Mouse (Mus musculus): Measurements from ENCODE around the gene Foxred2. TPM values are rescaled to one million over a fixed set of nuclear protein-coding genes. Genes with fewer than 3 reads are reported as not detected.

The Foxred2 gene
- polyA plus RNA-seq, 1 experiment, result 4.8 TPM

DNA sequence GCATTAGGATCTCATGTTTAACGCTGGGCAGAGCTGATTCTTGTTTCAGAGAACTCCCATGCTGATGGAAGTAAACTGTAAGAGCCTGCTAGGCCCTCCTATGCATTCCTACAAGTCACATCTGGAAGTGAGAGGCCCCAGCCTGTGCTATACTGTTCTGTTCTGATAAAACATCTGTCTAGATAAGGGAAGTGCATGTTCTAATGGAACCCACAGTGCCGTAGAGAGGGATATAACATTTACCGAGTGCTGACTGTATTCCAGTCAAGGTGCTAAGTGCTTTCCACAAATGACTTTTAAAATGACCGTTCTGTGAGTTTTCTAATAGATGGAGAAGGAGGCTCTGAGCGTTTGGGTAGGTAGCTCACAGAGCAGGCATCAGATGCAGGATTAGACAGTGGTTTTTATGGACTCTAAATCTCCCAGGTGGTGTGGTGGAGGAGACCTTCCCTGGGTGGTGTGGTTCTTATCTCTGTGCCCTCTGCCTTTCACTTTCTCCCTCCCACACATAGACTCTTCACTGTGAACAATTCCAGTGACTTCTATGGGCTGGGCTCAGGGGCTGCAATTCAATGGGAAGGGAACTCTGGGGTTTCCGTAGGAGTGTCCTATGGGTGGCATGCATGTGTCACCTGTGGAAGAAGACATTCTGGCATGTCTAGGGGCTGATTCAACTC is 17.8 kb upstream of the Foxred2 start:
- Histone ChIP-seq H3K79me2 (ENCODE audit: control insufficient read depth, insufficient read depth) (peaks cover 13% of the 10 kb centered on the region), H3ac (ENCODE audit: control insufficient read depth, insufficient read length) (no peak overlapping the region), H3K36me3 (ENCODE audit: control insufficient read depth, insufficient read depth) (no peaks in the 10 kb centered on the region), H3K27me3 (ENCODE audit: control insufficient read depth, insufficient read depth, insufficient read length) (peaks cover 21% of the 10 kb centered on the region), H3K4me3 (no peak overlapping the region), H3K4me2 (ENCODE audit: low read depth) (no peak overlapping the region)
- TF ChIP-seq USF1 (IDR thresholded peaks at IDR 0.05; ENCODE audit: low read depth), result no peak
- no peak for TF ChIP-seq REST (IDR thresholded peaks at IDR 0.05; ENCODE audit: insufficient read depth, insufficient read length)
- TF ChIP-seq SRF (IDR thresholded peaks at IDR 0.05; ENCODE audit: control insufficient read depth, insufficient read length, low read depth), result no peak
- TF ChIP-seq MAX (IDR thresholded peaks at IDR 0.05; ENCODE audit: low read depth), result no peak
- TF ChIP-seq CEBPB (IDR thresholded peaks at IDR 0.05; ENCODE audit: insufficient read depth, poor library complexity, severe bottlenecking), result no peak
- TF ChIP-seq TCF3 (IDR thresholded peaks at IDR 0.05; ENCODE audit: insufficient read length, low read depth), result no peak
- TF ChIP-seq POLR2AphosphoS2 (IDR thresholded peaks at IDR 0.05; ENCODE audit: insufficient read length, low read depth), result no peak
- no peak for TF ChIP-seq MYOG (IDR thresholded peaks at IDR 0.05; ENCODE audit: control insufficient read depth in 1 of 3, insufficient read depth in 1 of 3, insufficient read length in 2 of 3, low read depth in 2 of 3)
- TF ChIP-seq POLR2A (IDR thresholded peaks at IDR 0.05; ENCODE audit: insufficient read length, low read depth), result no peak
- TF ChIP-seq TCF12 (IDR thresholded peaks at IDR 0.05; ENCODE audit: insufficient read depth, poor library complexity, severe bottlenecking), result no peak
- TF ChIP-seq E2F4 (IDR thresholded peaks at IDR 0.05; ENCODE audit: insufficient read depth), result no peak
- no peak for TF ChIP-seq MYOD1 (IDR thresholded peaks at IDR 0.05; ENCODE audit: control insufficient read depth in 1 of 3, insufficient read length in 2 of 3, low read depth in 2 of 3)

GRCm38 (mm10) chr15:77970470-77971292 is 14.2 kb upstream of the Foxred2 start, which contains the start of gene Eif3d:
Gene Eif3d, minus strand, starts transcription at chr15:77970813.
- peaks cover 6% of the 10 kb centered on the region for H3K27me3 ChIP-seq (ENCODE audit: control insufficient read depth, insufficient read depth, insufficient read length)
- peaks cover 30% of the 10 kb centered on the region for H3K79me2 ChIP-seq (ENCODE audit: control insufficient read depth, insufficient read depth)
- peak within 1 kb of the TSS; percentile 44 for H3ac ChIP-seq (ENCODE audit: control insufficient read depth, insufficient read length)
- no peak for TF ChIP-seq MAX (IDR thresholded peaks at IDR 0.05; ENCODE audit: low read depth)
- TF ChIP-seq USF1 (IDR thresholded peaks at IDR 0.05; ENCODE audit: low read depth), result no peak
- peak in 1 of 3 experiments; percentile 35 for TF ChIP-seq MYOD1 (IDR thresholded peaks at IDR 0.05; ENCODE audit: control insufficient read depth in 1 of 3, insufficient read length in 2 of 3, low read depth in 2 of 3)
- no peak for TF ChIP-seq E2F4 (IDR thresholded peaks at IDR 0.05; ENCODE audit: insufficient read depth)
- peak; percentile 99 for TF ChIP-seq POLR2AphosphoS2 (IDR thresholded peaks at IDR 0.05; ENCODE audit: insufficient read length, low read depth)
- TF ChIP-seq REST (IDR thresholded peaks at IDR 0.05; ENCODE audit: insufficient read depth, insufficient read length), result peak; percentile 51
- TF ChIP-seq SRF (IDR thresholded peaks at IDR 0.05; ENCODE audit: control insufficient read depth, insufficient read length, low read depth), result peak; percentile 71
- no peak for TF ChIP-seq TCF3 (IDR thresholded peaks at IDR 0.05; ENCODE audit: insufficient read length, low read depth)
- peak in 1 of 3 experiments; percentile 27 for TF ChIP-seq MYOG (IDR thresholded peaks at IDR 0.05; ENCODE audit: control insufficient read depth in 1 of 3, insufficient read depth in 1 of 3, insufficient read length in 2 of 3, low read depth in 2 of 3)
- peak; percentile 95 for TF ChIP-seq POLR2A (IDR thresholded peaks at IDR 0.05; ENCODE audit: insufficient read length, low read depth)
- no peak for TF ChIP-seq CEBPB (IDR thresholded peaks at IDR 0.05; ENCODE audit: insufficient read depth, poor library complexity, severe bottlenecking)
- TF ChIP-seq TCF12 (IDR thresholded peaks at IDR 0.05; ENCODE audit: insufficient read depth, poor library complexity, severe bottlenecking), result no peak
- peaks cover 30% of the 10 kb centered on the region for H3K36me3 ChIP-seq (ENCODE audit: control insufficient read depth, insufficient read depth)
- H3K4me2 ChIP-seq (ENCODE audit: low read depth), result peak within 1 kb of the TSS; percentile 94
- H3K4me3 ChIP-seq, result peak within 1 kb of the TSS; percentile 83

DNA sequence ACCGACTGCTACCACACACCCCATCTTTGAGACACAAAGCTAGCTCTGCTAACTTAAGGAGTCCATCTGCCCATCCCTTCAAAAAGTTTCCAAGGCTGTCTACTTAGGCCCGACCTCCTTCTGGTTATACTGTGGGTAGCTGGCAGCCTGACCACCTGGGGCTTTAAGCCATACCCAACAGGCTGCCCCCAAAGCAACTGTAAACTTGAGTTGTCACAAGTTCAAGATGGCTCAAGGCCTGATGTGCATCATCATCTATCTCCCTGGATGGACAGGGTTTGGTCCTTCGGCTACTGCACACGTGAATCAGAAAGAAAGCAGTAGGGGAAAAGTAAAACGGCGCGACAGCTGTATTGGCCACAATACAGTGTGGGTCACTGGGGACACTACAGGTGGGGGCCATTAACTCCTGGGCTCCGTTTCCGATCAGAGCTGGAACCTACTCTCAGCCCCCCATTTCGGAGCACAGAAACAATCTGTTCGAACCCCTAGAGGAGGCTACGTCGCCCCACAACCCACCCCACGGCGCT is 13.5 kb upstream of the Foxred2 start:
- H3K4me2 ChIP-seq (ENCODE audit: low read depth), result peak overlapping the region; percentile 91
- H3K4me3 ChIP-seq, result peak overlapping the region; percentile 83
- peaks cover 30% of the 10 kb centered on the region for H3K79me2 ChIP-seq (ENCODE audit: control insufficient read depth, insufficient read depth)
- no peak for TF ChIP-seq POLR2A (IDR thresholded peaks at IDR 0.05; ENCODE audit: insufficient read length, low read depth)
- no peak for TF ChIP-seq MYOD1 (IDR thresholded peaks at IDR 0.05; ENCODE audit: control insufficient read depth in 1 of 3, insufficient read length in 2 of 3, low read depth in 2 of 3)
- TF ChIP-seq MYOG (IDR thresholded peaks at IDR 0.05; ENCODE audit: control insufficient read depth in 1 of 3, insufficient read depth in 1 of 3, insufficient read length in 2 of 3, low read depth in 2 of 3), result peak in 1 of 3 experiments; percentile 14
- no peak for TF ChIP-seq TCF3 (IDR thresholded peaks at IDR 0.05; ENCODE audit: insufficient read length, low read depth)
- H3K36me3 ChIP-seq (ENCODE audit: control insufficient read depth, insufficient read depth), result peaks cover 36% of the 10 kb centered on the region
- H3ac ChIP-seq (ENCODE audit: control insufficient read depth, insufficient read length), result peak overlapping the region; percentile 44
- H3K27me3 ChIP-seq (ENCODE audit: control insufficient read depth, insufficient read depth, insufficient read length), result peaks cover 6% of the 10 kb centered on the region

DNA sequence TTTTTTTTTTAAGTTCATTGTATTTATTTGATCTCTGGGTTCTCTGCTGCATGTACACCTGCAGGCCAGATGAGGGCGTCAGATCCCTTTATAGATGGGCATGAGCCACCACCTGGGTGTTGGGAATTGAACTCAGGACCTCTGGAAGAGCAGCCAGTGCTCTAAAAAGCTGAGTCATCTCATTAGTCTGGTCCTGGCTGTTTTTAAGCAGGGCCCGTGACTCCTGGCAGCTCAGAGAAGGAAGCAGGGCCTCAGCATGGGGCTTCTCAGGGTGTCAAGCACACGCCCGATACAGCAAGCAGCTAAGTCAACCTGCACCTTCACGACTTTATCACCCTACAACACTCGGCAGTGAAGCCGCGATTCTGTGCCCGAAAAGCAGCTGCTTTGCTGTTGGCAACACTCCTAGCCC is 8.6 kb upstream of the Foxred2 start:
- TF ChIP-seq USF1 (IDR thresholded peaks at IDR 0.05; ENCODE audit: low read depth), result no peak
- TF ChIP-seq POLR2AphosphoS2 (IDR thresholded peaks at IDR 0.05; ENCODE audit: insufficient read length, low read depth), result peak; percentile 34
- H3K27me3 ChIP-seq (ENCODE audit: control insufficient read depth, insufficient read depth, insufficient read length), result no peaks in the 10 kb centered on the region
- H3K4me3 ChIP-seq, result no peak overlapping the region
- H3ac ChIP-seq (ENCODE audit: control insufficient read depth, insufficient read length), result no peak overlapping the region
- H3K79me2 ChIP-seq (ENCODE audit: control insufficient read depth, insufficient read depth), result peaks cover 26% of the 10 kb centered on the region
- H3K36me3 ChIP-seq (ENCODE audit: control insufficient read depth, insufficient read depth), result peaks cover 84% of the 10 kb centered on the region
- H3K4me2 ChIP-seq (ENCODE audit: low read depth), result no peak overlapping the region
